Mouse (Mus musculus) liver, adult 2 months (tissue): Measurements from ENCODE around the gene Phkg1.

Experiments used
- CTCF ChIP-seq: fragments of 200-500 bp; IDR thresholded peaks from 2 replicates; pipeline ENCODE4 v1.5.1; 2011; ENCODE audit warnings: low read depth, low read length, control low read depth
- POLR2A ChIP-seq: fragments of 200-500 bp; IDR thresholded peaks from 2 replicates; pipeline ENCODE4 v1.6.1; 2011; ENCODE audit warnings: low read length, control low read depth; ENCODE audit not compliant: insufficient read depth; ENCODE audit errors: extremely low read depth

- no peak for TF ChIP-seq POLR2A
- TF ChIP-seq CTCF: no peak
These were observed 27.1 kb downstream of the Phkg1 start for GRCm38 (mm10) chr5:129871238-129871637.
